Mouse (Mus musculus) kidney, postnatal 0 days (tissue): ENCODE measurements around the gene Ehhadh. TPM values are rescaled to one million over a fixed set of nuclear protein-coding genes. Genes with fewer than 3 reads are reported as not detected.
A peak's percentile ranks its signal among the peaks of the same experiment; 100 is the strongest.

ENCODE experiments used
- ATAC-seq: fragments of 200-750 bp; cut with Nextera tagmentation; replicated peaks from 2 replicates; pipeline ENCODE4 v1.8.0; 2017; ENCODE audit warnings: low read depth, moderate number of reproducible peaks, moderate TSS enrichment, moderate library complexity; ENCODE audit not compliant: low FRiP score
- DNase-seq: peaks from one replicate; pipeline ENCODE4 v3.0.0-alpha.2; 2016; ENCODE audit warnings: low spot score
- H3K27ac ChIP-seq: fragments of 300-500 bp; sonication (generic); 2 replicates; pipeline ENCODE4 v1.5.1; 2014; ENCODE audit warnings: mild to moderate bottlenecking
- H3K27me3 ChIP-seq: fragments of 300-500 bp; sonication (generic); 2 replicates; pipeline ENCODE4 v1.6.1; 2014; ENCODE audit warnings: low read length, mixed read lengths; ENCODE audit not compliant: insufficient read depth
- H3K36me3 ChIP-seq: fragments of 300-500 bp; sonication (generic); 2 replicates; pipeline ENCODE4 v1.6.1; 2014; ENCODE audit warnings: low read length, mixed read lengths; ENCODE audit not compliant: insufficient read depth
- H3K4me1 ChIP-seq: fragments of 300-500 bp; sonication (generic); replicated peaks from 2 replicates; pipeline ENCODE4 v1.6.1; 2014; ENCODE audit warnings: antibody characterized with exemption, low read length, mixed read lengths; ENCODE audit not compliant: insufficient read depth
- H3K4me2 ChIP-seq: fragments of 300-500 bp; sonication (generic); 2 replicates; pipeline ENCODE4 v1.6.1; 2014; ENCODE audit warnings: mild to moderate bottlenecking, low read length, moderate library complexity, mixed read lengths
- H3K4me3 ChIP-seq: fragments of 300-500 bp; sonication (generic); replicated peaks from 2 replicates; pipeline ENCODE4 v1.5.1; 2014; ENCODE audit warnings: low read depth, low read length
- H3K9ac ChIP-seq: fragments of 300-500 bp; sonication (generic); 2 replicates; pipeline ENCODE4 v1.6.1; 2014; ENCODE audit warnings: low read depth, low read length
- H3K9me3 ChIP-seq: fragments of 300-500 bp; sonication (generic); replicated peaks from 2 replicates; pipeline ENCODE4 v1.6.1; 2016; ENCODE audit warnings: low read length, inconsistent platforms, mixed read lengths
- CTCF ChIP-seq: IDR thresholded peaks from 2 replicates; pipeline ENCODE4 v1.5.1; 2016; ENCODE audit warnings: antibody characterized with exemption, low read depth, mild to moderate bottlenecking, moderate library complexity
- WGBS: fragments of 180-500 bp; shearing (Covaris S2); extraction: QIAGEN DNeasy Blood & Tissue Kit; methylation state at CpG from one replicate; pipeline ENCODE4 v1.1.7; 2014; 5-methylcytosine and 5-hydroxymethylcytosine counted together
- polyA plus RNA-seq: library from polyadenylated mRNA; unstranded; fragments of >200 nt; fragmentation: Nextera tagmentation; extraction: Ambion mirVana; gene quantifications from 2 replicates; pipeline ENCODE4 v1.2.1, GENCODE M21; 2015

The Ehhadh gene
- polyA plus RNA-seq, 1 experiment from 2014 or later, result 16.5 TPM

- DNase-seq, result no peak
- 3% methylated on average over 1 of the region's 1 CpGs for WGBS
Observed at GRCm38 (mm10) chr16:21790469-21790868, 2.9 kb upstream of the Ehhadh start.

GRCm38 (mm10) chr16:21789180-21789579 is 1.6 kb upstream of the Ehhadh start:
- ATAC-seq (no peak), DNase-seq (no peak)
- Histone ChIP-seq H3K9ac (no peak overlapping the region), H3K27me3 (no peaks in the 10 kb centered on the region), H3K4me1 (no peaks in the 10 kb centered on the region), H3K36me3 (no peaks in the 10 kb centered on the region), H3K4me2 (no peak overlapping the region), H3K27ac (no peak overlapping the region), H3K4me3 (no peak overlapping the region), H3K9me3 (no peaks in the 10 kb centered on the region)
- no peak for TF ChIP-seq CTCF
- WGBS, result 74% methylated on average over 2 of the region's 2 CpGs

More at GRCm38 (mm10) chr16:21790469-21790868, 2.9 kb upstream of the Ehhadh start:
- H3K4me1 ChIP-seq, result no peaks in the 10 kb centered on the region
- no peaks in the 10 kb centered on the region for H3K27me3 ChIP-seq
- no peak for ATAC-seq
- TF ChIP-seq CTCF, result peak; percentile 26; the same call in 1 of the 2 replicates
- H3K27ac ChIP-seq, result no peak overlapping the region
- no peaks in the 10 kb centered on the region for H3K9me3 ChIP-seq
- H3K4me2 ChIP-seq, result no peak overlapping the region
- no peak overlapping the region for H3K4me3 ChIP-seq
- H3K9ac ChIP-seq, result no peak overlapping the region
- no peaks in the 10 kb centered on the region for H3K36me3 ChIP-seq

- Histone ChIP-seq H3K4me2 (no peak overlapping the region), H3K36me3 (no peaks in the 10 kb centered on the region), H3K27ac (no peak overlapping the region), H3K4me3 (no peak overlapping the region), H3K9me3 (no peaks in the 10 kb centered on the region), H3K4me1 (no peaks in the 10 kb centered on the region), H3K9ac (no peak overlapping the region), H3K27me3 (no peaks in the 10 kb centered on the region)
- ATAC-seq, result no peak
- peak; percentile 9 for DNase-seq
- peak; percentile 53; the same call in 1 of the 2 replicates for TF ChIP-seq CTCF
- WGBS, result 50% methylated on average over 3 of the region's 3 CpGs
Observed at GRCm38 (mm10) chr16:21788581-21788980, 974 bp upstream of the Ehhadh start.

GRCm38 (mm10) chr16:21786317-21786716 is 1.3 kb downstream of the Ehhadh start:
- no peak overlapping the region for H3K27ac ChIP-seq
- H3K27me3 ChIP-seq, result no peaks in the 10 kb centered on the region
- DNase-seq (no peak), ATAC-seq (no peak)
- no peak overlapping the region for H3K9ac ChIP-seq
- no peaks in the 10 kb centered on the region for H3K9me3 ChIP-seq
- WGBS, result 78% methylated on average over 8 of the region's 8 CpGs
- TF ChIP-seq CTCF, result no peak
- H3K4me3 ChIP-seq, result no peak overlapping the region
- no peaks in the 10 kb centered on the region for H3K36me3 ChIP-seq
- no peak overlapping the region for H3K4me2 ChIP-seq
- H3K4me1 ChIP-seq, result no peaks in the 10 kb centered on the region

GRCm38 (mm10) chr16:21785000-21785399 is 2.6 kb downstream of the Ehhadh start:
- ATAC-seq, result no peak
- H3K4me1 ChIP-seq, result no peaks in the 10 kb centered on the region
- WGBS, result 80% methylated on average over 4 of the region's 4 CpGs

GRCm38 (mm10) chr16:21782807-21783206 is 4.8 kb downstream of the Ehhadh start:
- no peak overlapping the region for H3K9ac ChIP-seq
- no peaks in the 10 kb centered on the region for H3K27me3 ChIP-seq
- no peaks in the 10 kb centered on the region for H3K4me1 ChIP-seq
- H3K36me3 ChIP-seq, result no peaks in the 10 kb centered on the region
- 54% methylated on average over 2 of the region's 2 CpGs for WGBS
- H3K27ac ChIP-seq, result no peak overlapping the region
- TF ChIP-seq CTCF, result no peak
- DNase-seq, result no peak
- H3K9me3 ChIP-seq, result no peaks in the 10 kb centered on the region
- no peak overlapping the region for H3K4me2 ChIP-seq
- no peak for ATAC-seq
- no peak overlapping the region for H3K4me3 ChIP-seq

More at GRCm38 (mm10) chr16:21785000-21785399, 2.6 kb downstream of the Ehhadh start:
- no peaks in the 10 kb centered on the region for H3K27me3 ChIP-seq
- no peak overlapping the region for H3K27ac ChIP-seq
- H3K9me3 ChIP-seq, result no peaks in the 10 kb centered on the region
- no peak overlapping the region for H3K9ac ChIP-seq
- no peak for TF ChIP-seq CTCF
- H3K4me2 ChIP-seq, result no peak overlapping the region
- no peak overlapping the region for H3K4me3 ChIP-seq
- DNase-seq, result no peak
- no peaks in the 10 kb centered on the region for H3K36me3 ChIP-seq

- Histone ChIP-seq H3K4me1 (no peaks in the 10 kb centered on the region), H3K27me3 (no peaks in the 10 kb centered on the region), H3K9me3 (no peaks in the 10 kb centered on the region), H3K36me3 (no peaks in the 10 kb centered on the region), H3K9ac (no peak overlapping the region), H3K4me2 (no peak overlapping the region), H3K4me3 (no peak overlapping the region), H3K27ac (no peak overlapping the region)
- DNase-seq (no peak), ATAC-seq (no peak)
- WGBS, result 80% methylated on average over 3 of the region's 3 CpGs
- no peak for TF ChIP-seq CTCF
Observed at GRCm38 (mm10) chr16:21781895-21782294, 5.7 kb downstream of the Ehhadh start.
